Mouse (Mus musculus) layer of hippocampus, postnatal 25 days (tissue): ENCODE measurements around the gene Eps8l1. TPM values are rescaled to one million over a fixed set of nuclear protein-coding genes. Genes with fewer than 3 reads are reported as not detected.
A peak's percentile ranks its signal among the peaks of the same experiment; 100 is the strongest.
"Not testable (repeated sequence)": the region's sequence is repeated elsewhere in the genome, so short reads cannot be mapped to it uniquely, and the experiment has no call there.

Source experiments
- DNase-seq, 2 experiments: peaks; one replicate each; pipeline ENCODE4 v3.0.0; 2022; ENCODE audit warnings: mixed read lengths in 2 of 2, low spot score in 1 of 2; ENCODE audit errors: extremely low spot score in 1 of 2
- total RNA-seq, 2 experiments: library from RNA; stranded (reverse); gene quantifications; 2 replicates each; pipeline ENCODE4 v1.2.3; 2021

The Eps8l1 gene
- total RNA-seq, 2 experiments from 2014 or later = 5.3 to 5.7 TPM

DNA sequence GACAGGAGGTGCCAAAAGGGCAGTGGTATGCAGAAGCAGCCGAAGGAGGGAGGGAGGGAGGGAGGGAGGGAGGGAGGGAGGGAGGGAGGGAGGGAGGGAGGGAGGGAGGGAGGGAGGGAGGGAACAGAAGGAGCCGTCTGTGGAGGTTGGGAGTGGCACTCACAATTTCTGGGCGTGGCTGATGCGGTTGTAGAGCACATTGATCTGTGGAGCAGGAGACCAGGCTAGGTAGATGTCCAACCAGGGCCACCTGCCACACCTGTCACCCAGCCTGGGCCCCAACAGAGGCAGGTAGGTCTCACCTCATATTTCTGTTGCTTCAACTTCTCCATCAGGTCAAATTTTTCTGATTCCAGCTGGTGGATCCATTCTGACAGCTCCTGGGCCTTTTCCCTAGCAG is 46.7 kb downstream of the Eps8l1 start:
- no peak for DNase-seq

DNA sequence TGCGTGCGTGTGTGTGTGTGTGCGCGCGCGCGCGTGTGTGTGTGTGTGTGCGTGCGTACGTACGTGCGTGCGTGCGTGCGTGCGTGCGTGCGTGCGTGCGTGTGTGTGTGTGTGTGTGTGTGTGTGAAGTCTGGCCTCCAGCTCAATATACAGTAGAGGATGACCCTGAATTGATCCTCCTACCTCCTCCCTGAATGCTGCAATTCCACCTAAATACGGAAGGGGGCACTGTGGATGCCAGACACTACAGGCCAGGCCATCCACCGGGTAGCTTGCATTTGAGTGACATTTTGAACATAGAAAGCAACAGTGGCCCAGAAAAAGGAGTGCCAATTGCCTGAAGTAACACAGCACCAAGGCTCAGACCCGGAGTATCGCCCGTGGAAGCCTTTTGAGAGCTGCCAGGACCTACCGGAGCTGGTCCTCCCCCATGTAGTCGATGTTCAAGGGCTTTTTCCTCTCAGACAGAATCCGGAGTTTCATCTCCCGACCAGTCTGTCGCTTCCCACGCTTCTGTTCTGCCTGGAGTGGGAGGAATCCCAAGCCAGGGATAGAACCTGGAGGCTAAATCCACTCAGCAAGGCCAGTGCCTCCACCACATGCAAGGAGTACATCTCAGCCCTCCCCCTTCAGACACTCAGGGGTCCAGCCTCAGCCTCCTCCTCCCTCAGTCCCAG is 47.7 kb downstream of the Eps8l1 start:
- DNase-seq = no peak

GRCm38 (mm10) chr7:4508739-4509116 is 48.3 kb downstream of the Eps8l1 start:
- DNase-seq = no peak

DNA sequence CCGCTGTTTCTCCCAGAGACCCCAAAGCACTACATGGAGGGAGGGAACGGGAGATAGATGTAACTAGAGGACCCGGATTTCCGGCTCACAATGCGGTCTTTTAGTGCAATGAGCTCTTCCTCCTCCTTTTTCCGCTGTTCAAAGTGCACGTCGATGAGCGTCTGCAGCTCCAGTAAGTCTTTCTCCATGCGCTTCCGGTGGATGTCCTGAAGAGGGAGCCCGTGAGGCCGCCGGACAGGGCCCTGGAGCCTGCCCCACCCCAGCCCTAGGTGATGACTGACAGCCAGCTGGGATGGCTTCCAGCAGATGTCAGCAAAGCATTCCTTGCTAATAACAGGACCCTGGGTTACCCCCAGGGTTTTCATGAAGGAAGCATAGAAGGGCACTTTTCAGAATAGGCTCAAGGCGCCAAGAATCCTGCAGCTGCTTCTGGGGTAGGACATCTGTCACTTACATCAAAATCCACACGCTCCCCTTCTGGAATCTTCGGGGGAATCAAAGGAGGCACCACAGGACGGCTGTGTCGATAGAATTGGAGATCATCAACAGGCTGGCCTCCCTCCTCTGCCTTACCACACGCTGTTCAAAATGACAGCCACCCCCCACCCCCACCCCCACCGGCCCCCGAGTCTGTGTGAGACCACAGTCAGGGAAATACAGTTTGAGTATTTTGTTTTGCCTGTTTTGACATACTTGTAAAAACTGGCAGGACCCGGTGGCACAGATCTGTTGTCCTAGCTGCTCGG is 49.6 kb downstream of the Eps8l1 start:
- DNase-seq = peak in 1 of 2 experiments; percentile 56

- no peak for DNase-seq
Observed at GRCm38 (mm10) chr7:4511489-4512224, 51.2 kb downstream of the Eps8l1 start.

DNA sequence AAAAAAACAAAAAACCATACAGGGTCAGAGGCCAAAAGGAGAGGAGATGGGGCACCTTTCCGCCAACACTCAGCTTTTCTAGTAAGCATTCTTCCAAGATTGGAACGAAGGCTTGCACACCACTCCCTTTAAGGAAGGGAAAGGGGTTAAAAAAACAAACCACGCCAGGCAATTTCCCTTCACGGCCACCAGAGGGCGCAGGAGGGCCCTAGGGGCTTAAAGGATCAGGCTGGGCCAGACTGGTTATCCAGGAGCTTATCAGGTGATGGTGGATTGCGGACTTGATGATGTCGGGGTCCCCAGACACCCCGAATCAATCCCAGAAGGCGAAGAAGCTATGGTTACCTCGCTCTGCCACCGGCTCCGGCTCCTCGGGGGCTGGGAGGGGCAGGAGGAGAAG is 52.8 kb downstream of the Eps8l1 start:
- DNase-seq = peak in 1 of 2 experiments; percentile 47

- no peak for DNase-seq
Observed at GRCm38 (mm10) chr7:4513829-4514712, 53.6 kb downstream of the Eps8l1 start.

- no peak for DNase-seq
Observed at GRCm38 (mm10) chr7:4515853-4516252, 55.4 kb downstream of the Eps8l1 start.

DNA sequence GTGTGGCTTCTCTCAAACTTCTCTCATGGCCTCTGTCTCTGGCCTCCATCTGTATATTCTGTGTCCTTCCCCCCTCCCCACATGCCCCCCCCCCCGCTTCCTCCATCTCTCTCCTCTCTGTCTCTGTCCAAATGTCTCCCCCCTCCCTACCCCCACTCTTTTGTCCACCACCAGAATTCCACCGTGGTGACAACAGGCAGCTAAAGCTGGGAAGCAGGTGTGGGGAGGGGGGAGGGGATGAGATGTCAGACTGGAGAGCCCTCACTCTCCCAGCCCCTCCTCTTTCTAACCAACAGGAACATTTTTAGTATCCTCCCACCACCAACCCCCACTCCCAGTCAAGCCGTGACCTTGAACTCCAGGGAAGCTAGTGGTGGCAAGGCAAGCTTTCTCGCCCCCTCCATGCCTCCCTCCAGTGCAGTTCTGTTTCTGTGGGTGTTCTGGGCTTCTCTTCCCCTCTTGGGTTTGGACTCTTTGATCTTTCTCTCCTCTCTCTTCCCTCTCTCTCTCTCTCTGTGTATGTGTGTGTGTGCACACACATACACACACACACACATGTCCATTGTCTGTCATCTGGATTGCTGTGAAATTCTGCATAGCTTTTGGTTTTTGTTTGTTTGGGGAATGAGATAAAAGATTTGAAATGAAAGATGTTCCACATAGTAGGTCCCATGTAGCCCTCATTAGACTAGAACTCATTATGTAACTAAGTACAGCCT is 56.0 kb downstream of the Eps8l1 start, which contains the start of gene Tnnt1:
TSS of gene Tnnt1 (minus strand) at position 51 of the 719 bp plus-strand sequence.
- no peak for DNase-seq

GRCm38 (mm10) chr7:4518487-4518886 is 58.0 kb downstream of the Eps8l1 start:
- no peak for DNase-seq

- DNase-seq = no peak
Observed at GRCm38 (mm10) chr7:4521231-4522003, 60.9 kb downstream of the Eps8l1 start.

DNA sequence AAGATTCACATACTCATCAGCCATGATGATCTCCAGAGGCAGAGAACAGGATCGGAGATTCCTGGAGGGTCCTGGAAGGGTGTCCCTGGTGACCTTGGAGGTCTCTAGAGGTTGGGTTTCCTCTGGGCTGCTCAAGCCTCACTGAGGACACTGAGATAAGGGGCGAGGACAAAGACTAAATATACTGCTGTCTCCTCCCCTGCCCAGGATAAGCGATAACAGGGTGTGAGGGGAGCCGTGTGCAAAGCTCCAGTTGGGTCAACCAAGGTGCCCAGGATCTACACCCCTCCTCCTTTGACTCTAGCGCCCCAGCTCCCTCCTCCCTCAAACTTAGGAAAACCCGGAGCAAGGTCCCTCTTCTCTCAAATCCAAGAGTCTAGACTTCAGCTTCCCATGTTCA is 61.8 kb downstream of the Eps8l1 start:
- no peak for DNase-seq

GRCm38 (mm10) chr7:4523205-4524130 is 63.0 kb downstream of the Eps8l1 start:
- DNase-seq = no peak

- not testable (repeated sequence) for DNase-seq
Observed at GRCm38 (mm10) chr7:4524212-4524922, 63.9 kb downstream of the Eps8l1 start, which contains the start of gene Tnni3. Tnni3 (minus strand) TSS chr7:4524229.

DNA sequence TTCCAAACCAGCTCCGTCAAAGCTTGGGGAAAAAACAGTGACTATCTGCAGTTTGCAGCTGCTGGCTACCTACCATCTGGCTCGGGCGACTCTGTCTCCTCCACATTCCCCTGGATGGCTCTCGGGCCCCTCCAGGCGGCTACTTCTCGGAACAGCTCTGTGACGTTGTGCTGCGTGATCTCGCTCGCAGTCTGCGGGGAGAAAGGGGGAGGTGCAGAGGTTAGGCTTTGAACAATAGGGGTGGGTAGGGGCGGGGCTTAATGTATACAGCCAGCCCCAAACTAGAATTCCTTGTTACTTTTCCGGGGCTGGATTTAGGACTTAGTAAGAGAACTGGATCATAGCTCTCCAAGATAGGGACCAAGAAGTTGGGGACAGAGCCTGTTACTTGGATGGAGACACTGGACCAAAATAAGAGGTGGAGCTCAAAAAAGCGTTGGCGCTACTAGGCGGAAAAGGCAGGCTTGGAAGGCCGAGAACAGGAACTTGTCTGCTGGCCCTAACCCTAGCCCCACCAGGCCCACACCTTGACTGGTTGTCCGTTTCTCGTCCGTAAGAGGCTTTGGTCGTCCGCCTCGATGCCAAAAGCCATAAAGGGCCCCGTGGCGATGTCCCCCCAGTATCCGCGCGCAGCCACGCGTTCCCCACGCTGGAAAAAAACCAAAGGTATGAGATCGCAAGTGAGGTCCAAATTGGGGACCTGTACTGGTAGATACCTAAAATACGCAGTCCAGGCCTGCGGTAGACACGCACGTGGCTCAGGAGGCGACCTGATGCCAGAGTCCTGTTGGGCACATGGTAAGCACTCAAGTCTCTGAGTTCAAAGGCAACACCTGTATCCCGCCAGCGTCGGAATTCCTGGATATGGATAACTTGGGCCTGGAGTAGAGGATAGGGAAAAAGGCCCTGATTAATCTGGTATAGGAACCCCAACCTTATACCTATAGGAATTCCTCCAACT is 66.1 kb downstream of the Eps8l1 start:
- DNase-seq = peak; percentile 45 to 64

- no peak for DNase-seq
Observed at GRCm38 (mm10) chr7:4527302-4527689, 66.8 kb downstream of the Eps8l1 start.
